Mouse (Mus musculus) hindbrain, embryonic 14.5 days (tissue): ENCODE data around the gene 9930104L06Rik. TPM values are rescaled to one million over a fixed set of nuclear protein-coding genes. Genes with fewer than 3 reads are reported as not detected.

ENCODE experiments used
- ATAC-seq: fragments of 200-750 bp; cut with Nextera tagmentation; 2 replicates; pipeline ENCODE4 v1.8.0; 2017; ENCODE audit warnings: moderate number of reproducible peaks, mild to moderate bottlenecking, moderate TSS enrichment, moderate library complexity; ENCODE audit not compliant: low FRiP score
- DNase-seq: peaks from one replicate; pipeline ENCODE4 v3.0.0-alpha.2; 2015; ENCODE audit warnings: low spot score
- H3K27ac ChIP-seq: fragments of 300-500 bp; sonication (generic); 2 replicates; pipeline ENCODE4 v1.5.1; 2014; ENCODE audit warnings: mild to moderate bottlenecking, moderate library complexity
- H3K27me3 ChIP-seq: fragments of 300-500 bp; sonication (generic); 2 replicates; pipeline ENCODE4 v1.6.1; 2014; ENCODE audit warnings: mild to moderate bottlenecking, low read length, mixed read lengths; ENCODE audit not compliant: control insufficient read depth, insufficient read depth
- H3K36me3 ChIP-seq: fragments of 300-500 bp; sonication (generic); replicated peaks from 2 replicates; pipeline ENCODE4 v1.6.1; 2014; ENCODE audit not compliant: control insufficient read depth, insufficient read depth
- H3K4me1 ChIP-seq: fragments of 300-500 bp; sonication (generic); replicated peaks from 2 replicates; pipeline ENCODE4 v1.6.1; 2014; ENCODE audit warnings: antibody characterized with exemption, low read length, mixed read lengths; ENCODE audit not compliant: control insufficient read depth, insufficient read depth
- H3K4me2 ChIP-seq: fragments of 300-500 bp; sonication (generic); replicated peaks from 2 replicates; pipeline ENCODE4 v1.6.1; 2014; ENCODE audit warnings: mild to moderate bottlenecking, moderate library complexity
- H3K4me3 ChIP-seq: fragments of 300-500 bp; sonication (generic); replicated peaks from 2 replicates; pipeline ENCODE4 v1.5.1; 2014; ENCODE audit warnings: mild to moderate bottlenecking, low read length
- H3K9ac ChIP-seq: fragments of 300-500 bp; sonication (generic); 2 replicates; pipeline ENCODE4 v1.6.1; 2014
- H3K9me3 ChIP-seq: fragments of 300-500 bp; sonication (generic); 2 replicates; pipeline ENCODE4 v1.6.1; 2016; ENCODE audit warnings: low read length; ENCODE audit not compliant: control insufficient read depth
- WGBS: fragments of 180-500 bp; shearing (Covaris S2); extraction: QIAGEN DNeasy Blood & Tissue Kit; methylation state at CpG from one replicate; pipeline ENCODE4 v1.1.7; 2014; 5-methylcytosine and 5-hydroxymethylcytosine counted together
- polyA plus RNA-seq: library from polyadenylated mRNA; unstranded; fragments of >200 nt; fragmentation: Nextera tagmentation; extraction: Ambion mirVana; gene quantifications from 2 replicates; pipeline ENCODE4 v1.2.1, GENCODE M21; 2014

The 9930104L06Rik gene
- polyA plus RNA-seq, 1 experiment from 2014 or later: 4.1 TPM

DNA sequence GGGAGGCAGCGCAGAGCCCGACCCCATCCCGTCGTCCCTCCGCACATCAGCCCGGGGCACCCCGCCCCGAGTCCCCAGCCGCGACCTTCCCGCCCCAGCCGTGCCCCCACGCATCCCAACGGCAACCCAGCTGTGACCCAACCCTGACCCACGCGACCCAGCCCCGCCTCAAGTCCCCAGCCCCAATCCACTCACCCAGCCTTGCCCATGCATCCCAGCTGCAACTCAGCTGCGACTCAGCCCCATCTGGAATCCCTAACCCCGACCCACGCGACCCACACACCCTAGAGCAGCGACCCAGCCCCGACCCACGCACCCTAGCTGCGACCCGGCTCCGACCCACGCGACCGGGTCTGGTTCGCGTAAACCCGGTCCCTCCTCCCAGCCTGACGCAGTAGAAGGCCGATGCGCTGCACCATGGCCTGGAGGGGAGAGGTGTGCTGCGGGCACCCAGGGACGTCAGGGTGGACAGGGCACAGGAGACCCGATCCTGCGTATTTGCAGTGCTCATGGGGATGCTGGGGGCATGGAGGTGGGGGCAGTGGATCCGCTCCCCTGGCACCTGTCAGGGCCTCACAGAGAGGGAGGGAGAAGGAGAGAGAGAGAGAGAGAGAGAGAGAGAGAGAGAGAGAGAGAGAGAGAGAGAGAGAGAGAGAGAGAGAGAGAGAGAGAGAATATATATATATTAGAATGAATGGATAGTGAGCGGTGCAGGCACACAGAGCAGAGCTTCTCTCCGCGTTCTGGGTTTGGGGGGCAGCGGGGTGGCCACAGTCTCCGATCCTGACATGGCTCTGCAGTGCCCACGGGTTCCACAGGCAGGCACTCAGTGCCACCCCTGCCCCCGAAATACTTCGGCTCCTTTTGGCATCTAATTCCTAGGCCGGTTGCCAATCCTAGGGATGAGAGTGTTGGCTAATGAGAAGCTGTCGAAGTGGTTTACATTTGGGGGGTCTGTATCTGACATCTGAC is 50.2 kb downstream of the 9930104L06Rik start:
- 0 out of 2 replicates have a peak overlapping the region, but pooled peaks have one; percentile 28 for H3K9ac ChIP-seq
- DNase-seq: no peak
- 3% methylated on average over 49 of the region's 51 CpGs for WGBS

GRCm38 (mm10) chr4:124987711-124988097 is 50.9 kb downstream of the 9930104L06Rik start:
- no peak overlapping the region for H3K4me3 ChIP-seq
- no peaks in the 10 kb centered on the region for H3K36me3 ChIP-seq
- no peak overlapping the region for H3K9ac ChIP-seq
- DNase-seq: no peak
- H3K27ac ChIP-seq: no peak overlapping the region
- H3K9me3 ChIP-seq: no peaks in the 10 kb centered on the region
- no peak overlapping the region for H3K4me2 ChIP-seq
- H3K27me3 ChIP-seq: peaks cover 87% of the 10 kb centered on the region
- 8% methylated on average over 10 of the region's 10 CpGs for WGBS
- no peak for ATAC-seq
- peaks cover 17% of the 10 kb centered on the region; the same call in 1 of the 2 replicates for H3K4me1 ChIP-seq

More for the DNA sequence above, 50.2 kb downstream of the 9930104L06Rik start:
- Histone ChIP-seq H3K36me3 (no peaks in the 10 kb centered on the region), H3K27me3 (peaks cover 87% of the 10 kb centered on the region), H3K9me3 (no peaks in the 10 kb centered on the region), H3K4me2 (peak overlapping the region; percentile 49), H3K4me1 (peaks cover 17% of the 10 kb centered on the region; the same call in 1 of the 2 replicates), H3K4me3 (peak overlapping the region; percentile 33), H3K27ac (no peak overlapping the region)
- no peak; the same call in 1 of the 2 replicates for ATAC-seq

DNA sequence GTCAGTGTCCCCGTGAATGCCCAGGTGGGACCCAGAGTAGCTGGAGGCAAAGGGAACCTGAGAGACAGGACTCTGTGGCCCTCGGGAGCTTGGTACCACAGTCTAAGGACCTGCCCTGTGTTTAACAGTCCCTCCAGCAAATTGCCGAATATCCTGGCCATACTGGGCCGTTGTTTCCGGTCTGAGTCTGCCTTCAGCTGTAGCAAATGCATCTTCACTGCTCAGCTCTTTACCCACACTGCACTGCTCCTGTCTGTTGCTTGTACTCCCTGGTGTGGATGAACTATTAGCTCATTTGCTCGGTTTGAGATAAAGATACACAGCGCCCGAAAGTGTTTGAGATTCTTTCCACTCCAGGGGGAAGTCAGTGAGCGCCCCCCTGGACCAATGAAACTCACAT is 51.5 kb downstream of the 9930104L06Rik start:
- H3K9ac ChIP-seq: no peak overlapping the region
- H3K27ac ChIP-seq: no peak overlapping the region
- no peak for DNase-seq
- no peaks in the 10 kb centered on the region for H3K9me3 ChIP-seq
- no peaks in the 10 kb centered on the region for H3K36me3 ChIP-seq
- no peak overlapping the region for H3K4me3 ChIP-seq
- no peak for ATAC-seq
- H3K4me2 ChIP-seq: peak overlapping the region; percentile 28; the same call in 1 of the 2 replicates
- WGBS: 29% methylated on average over 9 of the region's 9 CpGs
- H3K27me3 ChIP-seq: peaks cover 83% of the 10 kb centered on the region
- H3K4me1 ChIP-seq: peaks cover 17% of the 10 kb centered on the region; the same call in 1 of the 2 replicates

GRCm38 (mm10) chr4:124989787-124990253 is 53.0 kb downstream of the 9930104L06Rik start:
- H3K27ac ChIP-seq: no peak overlapping the region
- peak overlapping the region; percentile 17; the same call in 1 of the 2 replicates for H3K4me2 ChIP-seq
- H3K9ac ChIP-seq: no peak overlapping the region
- no peaks in the 10 kb centered on the region for H3K36me3 ChIP-seq
- DNase-seq: no peak
- peaks cover 69% of the 10 kb centered on the region for H3K27me3 ChIP-seq
- no peak for ATAC-seq
- 3% methylated on average over 20 of the region's 20 CpGs for WGBS
- H3K4me1 ChIP-seq: peaks cover 17% of the 10 kb centered on the region; the same call in 1 of the 2 replicates
- no peaks in the 10 kb centered on the region for H3K9me3 ChIP-seq
- no peak overlapping the region for H3K4me3 ChIP-seq

DNA sequence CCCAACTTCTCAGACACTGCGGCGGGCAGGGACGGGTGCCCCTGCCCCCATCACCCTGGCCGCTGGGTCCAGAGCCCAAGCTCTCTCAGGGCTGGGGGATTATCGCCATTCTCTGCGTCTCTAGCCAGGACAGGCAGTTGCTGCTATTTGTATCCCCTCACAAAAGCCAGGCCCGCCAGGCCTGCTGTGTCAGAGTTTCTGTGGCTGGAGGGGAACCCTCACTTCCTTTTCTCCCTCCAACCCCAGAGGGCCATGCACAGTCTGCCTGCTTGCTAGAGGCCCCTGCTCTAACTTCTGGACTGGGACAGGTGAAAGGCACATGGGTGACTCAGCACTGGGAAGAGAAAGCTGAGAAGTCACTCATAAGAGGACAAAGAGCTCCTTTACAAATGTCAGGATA is 53.5 kb downstream of the 9930104L06Rik start:
- Histone ChIP-seq H3K9me3 (no peaks in the 10 kb centered on the region), H3K9ac (no peak overlapping the region), H3K27me3 (peaks cover 64% of the 10 kb centered on the region), H3K4me2 (0 out of 2 replicates have a peak overlapping the region, but pooled peaks have one; percentile 17), H3K36me3 (no peaks in the 10 kb centered on the region), H3K4me3 (no peak overlapping the region), H3K27ac (no peak overlapping the region), H3K4me1 (peaks cover 17% of the 10 kb centered on the region; the same call in 1 of the 2 replicates)
- no peak for DNase-seq
- ATAC-seq: no peak
- 4% methylated on average over 7 of the region's 7 CpGs for WGBS

Other genes starting within 250 kb of the 9930104L06Rik start
- gene Utp11, start 243.4 kb upstream of the 9930104L06Rik start, polyA plus RNA-seq: 33.5 and 33.6 TPM in 2 replicates
- 1.8 and 2.2 TPM in 2 replicates for gene Fhl3, start 236.3 kb upstream of the 9930104L06Rik start, polyA plus RNA-seq
- gene Sf3a3, start 222.3 kb upstream of the 9930104L06Rik start, polyA plus RNA-seq: 88.9 and 89.3 TPM in 2 replicates
- 21.0 and 21.1 TPM in 2 replicates for gene Inpp5b, start 195.2 kb upstream of the 9930104L06Rik start, polyA plus RNA-seq
- gene Mtf1, start 134.9 kb upstream of the 9930104L06Rik start, polyA plus RNA-seq: 10.6 and 13.2 TPM in 2 replicates
- 54.2 and 55.1 TPM in 2 replicates for gene Yrdc, start 86.4 kb upstream of the 9930104L06Rik start, polyA plus RNA-seq
- 93.5 and 102 TPM in 2 replicates for gene 1110065P20Rik, start 85.9 kb upstream of the 9930104L06Rik start, polyA plus RNA-seq
- 16.9 and 17.6 TPM in 2 replicates for gene Maneal, start 74.9 kb upstream of the 9930104L06Rik start, polyA plus RNA-seq
- 8.4 and 8.7 TPM in 2 replicates for gene Epha10, start 56.1 kb upstream of the 9930104L06Rik start, polyA plus RNA-seq
- gene Cdca8, start 2.3 kb downstream of the 9930104L06Rik start, polyA plus RNA-seq: 19.0 and 28.7 TPM in 2 replicates
- gene Rspo1, start 49.4 kb downstream of the 9930104L06Rik start, polyA plus RNA-seq: 1.2 and 1.9 TPM in 2 replicates
- 81.6 and 86.1 TPM in 2 replicates for gene Gnl2, start 79.5 kb downstream of the 9930104L06Rik start, polyA plus RNA-seq
- gene Dnali1, start 128.7 kb downstream of the 9930104L06Rik start, polyA plus RNA-seq: 1.5 and 1.8 TPM in 2 replicates
- gene Snip1, start 129.6 kb downstream of the 9930104L06Rik start, polyA plus RNA-seq: 23.7 and 26.2 TPM in 2 replicates
- gene Meaf6, start 148.1 kb downstream of the 9930104L06Rik start, polyA plus RNA-seq: 165 and 171 TPM in 2 replicates
- 0.09 and 0.43 TPM in 2 replicates for gene Zc3h12a, start 190.8 kb downstream of the 9930104L06Rik start, polyA plus RNA-seq